Comparison of ENCODE assay signal across 13 mouse cellular contexts in the genomic region with DNA sequence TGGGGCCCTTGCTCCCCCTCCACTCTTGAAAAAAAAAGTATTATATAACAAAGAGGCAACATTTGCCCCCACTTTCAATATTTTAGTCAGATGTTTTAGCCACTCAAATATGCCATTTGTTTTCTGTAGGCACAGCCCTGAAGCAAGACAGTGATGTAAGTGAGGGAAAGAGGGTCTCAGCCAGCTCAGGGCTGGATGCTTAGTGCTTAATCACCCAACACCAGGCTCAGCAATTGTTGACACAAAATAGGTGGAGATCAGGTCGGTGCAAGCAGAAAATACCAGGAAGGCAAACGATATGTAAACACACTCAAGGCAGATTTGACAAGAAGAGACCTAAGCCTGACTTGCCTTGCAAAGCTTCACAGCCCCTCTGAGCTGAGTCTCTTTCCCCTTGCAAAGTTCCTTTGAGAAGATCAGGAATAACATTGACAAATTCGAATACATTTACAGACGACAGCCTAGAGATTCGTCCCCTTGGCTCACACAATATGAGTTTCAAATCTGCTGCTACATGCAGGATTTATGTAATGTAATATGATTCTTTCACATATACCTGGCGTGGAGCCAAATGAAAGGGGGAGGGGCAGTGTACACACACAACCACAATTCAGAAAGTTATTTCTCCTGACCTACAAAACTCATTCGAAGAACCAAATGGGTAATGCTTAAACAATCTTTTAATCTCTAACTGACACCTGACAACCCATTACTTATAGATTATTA.
DNase-seq lines count a peak whose midpoint lies in the region; ATAC-seq and TF ChIP-seq lines count a peak whose summit lies in the region.
"Had no signal": no experiment of that assay in that cellular context is flagged by ENCODE, and none has a peak within 500 bp of the region (broad histone marks: within the 10 kb centered on the region; RNA-seq: fewer than 3 reads in every experiment).

No protein-coding gene starts in this region.

- no peak for TF ChIP-seq CTCF in kidney, postnatal 0 days (IDR thresholded peaks at IDR 0.05; ENCODE audit: low read depth)

- no peaks in the 10 kb centered on the region for H3K9me3 ChIP-seq in kidney, postnatal 0 days (replicated peaks; ENCODE audit: low read length)
- H3K9me3 ChIP-seq in limb, embryonic 13.5 days: no peaks in the 10 kb centered on the region
- H3K9me3 ChIP-seq: forebrain, embryonic 13.5 days; limb, embryonic 12.5 days had no signal

- DNase-seq in cerebellum, postnatal 14 days: peak; percentile 42 to 54
- DNase-seq in cerebellum, adult 9-10 months: no peak
- peak; percentile 54 for DNase-seq in kidney, postnatal 0 days (ENCODE audit: low spot score)
- no peak for DNase-seq in kidney, adult 11 months
- DNase-seq in 416B (ENCODE audit: low read depth): peak; percentile 71
- DNase-seq in thymus, postnatal 14 days: no peak
- no peak for DNase-seq in thymus, adult 18-20 months
- DNase-seq: cerebellum, adult 11 months; right cerebral cortex, postnatal 25 days had no signal

- no peak for ATAC-seq in kidney, postnatal 0 days (replicated peaks; ENCODE audit: low FRiP score, low read depth)
- ATAC-seq in limb, embryonic 13.5 days (ENCODE audit: low FRiP score, low read depth): no peak
- ATAC-seq: forebrain, embryonic 13.5 days; midbrain, embryonic 16.5 days had no signal

- no peaks in the 10 kb centered on the region for H3K36me3 ChIP-seq in kidney, postnatal 0 days (ENCODE audit: insufficient read depth, low read length)
- no peaks in the 10 kb centered on the region for H3K36me3 ChIP-seq in limb, embryonic 13.5 days
- H3K36me3 ChIP-seq: limb, embryonic 12.5 days had no signal

- H3K27ac ChIP-seq in kidney, postnatal 0 days: no peak overlapping the region
- H3K27ac ChIP-seq in limb, embryonic 13.5 days: 0 out of 2 replicates have a peak overlapping the region, but pooled peaks have one; percentile 15
- H3K27ac ChIP-seq: forebrain, embryonic 13.5 days; limb, embryonic 12.5 days had no signal

- H3K27me3 ChIP-seq in kidney, postnatal 0 days (ENCODE audit: insufficient read depth, low read length): no peaks in the 10 kb centered on the region
- H3K27me3 ChIP-seq in limb, embryonic 13.5 days: 0 out of 2 replicates have a peak, but pooled peaks cover 7% of the 10 kb centered on the region
- H3K27me3 ChIP-seq: forebrain, embryonic 13.5 days had no signal

- H3K4me3 ChIP-seq in kidney, postnatal 0 days (replicated peaks; ENCODE audit: low read depth, low read length): no peak overlapping the region
- no peak overlapping the region for H3K4me3 ChIP-seq in limb, embryonic 13.5 days
- H3K4me3 ChIP-seq: forebrain, embryonic 13.5 days; limb, embryonic 12.5 days had no signal

- no peak overlapping the region for H3K4me2 ChIP-seq in kidney, postnatal 0 days (ENCODE audit: low read length)
- no peak overlapping the region for H3K4me2 ChIP-seq in limb, embryonic 13.5 days (replicated peaks)
- H3K4me2 ChIP-seq: forebrain, embryonic 13.5 days; limb, embryonic 12.5 days had no signal

- no peak overlapping the region for H3K9ac ChIP-seq in kidney, postnatal 0 days (ENCODE audit: low read depth, low read length)
- no peak overlapping the region for H3K9ac ChIP-seq in limb, embryonic 13.5 days
- H3K9ac ChIP-seq: forebrain, embryonic 13.5 days; limb, embryonic 12.5 days had no signal

- H3K4me1 ChIP-seq in kidney, postnatal 0 days (replicated peaks; ENCODE audit: insufficient read depth, low read length): 0 out of 2 replicates have a peak, but pooled peaks cover 4% of the 10 kb centered on the region
- H3K4me1 ChIP-seq in limb, embryonic 13.5 days: peaks cover 7% of the 10 kb centered on the region; the same call in 1 of the 2 replicates

- 21% methylated on average over 7 of the region's 7 CpGs for WGBS in kidney, postnatal 0 days
- 25% methylated on average over 7 of the region's 7 CpGs for WGBS in limb, embryonic 13.5 days

Comparison
In these comparisons a context has a peak if more than half of its experiments do, and no peak if none do; other contexts are left out.
1. DNase-seq: peak in cerebellum, postnatal 14 days (2 of 2), kidney, postnatal 0 days (single experiment) and 416B (single experiment); none in cerebellum, adult 9-10 months (single experiment), kidney, adult 11 months (single experiment), thymus, postnatal 14 days (single experiment) and thymus, adult 18-20 months (0 of 2).